Mouse (Mus musculus) bone marrow, adult 2 months (tissue): ENCODE data around the gene Rsph14.

Experiments
- CTCF ChIP-seq: fragments of 200-500 bp; IDR thresholded peaks from 2 replicates; pipeline ENCODE4 v1.5.1; 2011; ENCODE audit warnings: low read length, control low read depth; ENCODE audit not compliant: control insufficient read depth, insufficient read depth
- POLR2A ChIP-seq: fragments of 200-500 bp; IDR thresholded peaks from 2 replicates; pipeline ENCODE4 v1.6.1; 2011; ENCODE audit warnings: low read depth, mild to moderate bottlenecking, control low read depth, low read length, borderline replicate concordance; ENCODE audit not compliant: control insufficient read depth

GRCm38 (mm10) chr10:74935016-74935415 lies 97.4 kb downstream of the Rsph14 start:
- TF ChIP-seq POLR2A, result no peak
- peak; percentile 43; the same call in 1 of the 2 replicates for TF ChIP-seq CTCF
